Mouse (Mus musculus): ENCODE results near the gene Gm28047. TPM values are rescaled to one million over a fixed set of nuclear protein-coding genes. Genes with fewer than 3 reads are reported as not detected.
"Not testable (repeated sequence)": the region's sequence is repeated elsewhere in the genome, so short reads cannot be mapped to it uniquely, and the experiment has no call there.

The Gm28047 gene
- total and polyA plus RNA-seq, 3 experiments: 1.5 to 3.4 TPM; not detected in 1

DNA sequence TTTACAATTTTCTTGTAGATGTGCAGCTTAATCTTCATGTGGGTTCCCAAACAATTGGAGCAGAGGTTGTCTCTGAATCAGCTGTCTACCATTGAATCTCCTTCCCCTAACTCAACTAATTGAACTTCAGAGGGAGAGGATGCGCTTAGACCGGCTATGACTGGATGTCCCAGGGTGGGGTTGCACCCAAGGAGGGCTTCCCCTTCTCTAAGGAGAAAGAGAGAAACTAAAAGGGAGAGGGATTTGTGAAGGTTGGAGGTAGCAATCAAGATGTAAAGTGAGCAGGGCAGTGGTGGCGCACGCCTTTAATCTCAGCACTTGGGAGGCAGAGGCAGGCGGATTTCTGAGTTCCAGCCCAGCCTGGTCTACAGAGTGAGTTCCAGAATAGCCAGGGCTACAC, 5.4 kb downstream of the Gm28047 start:
- no peak for DNase-seq

DNA sequence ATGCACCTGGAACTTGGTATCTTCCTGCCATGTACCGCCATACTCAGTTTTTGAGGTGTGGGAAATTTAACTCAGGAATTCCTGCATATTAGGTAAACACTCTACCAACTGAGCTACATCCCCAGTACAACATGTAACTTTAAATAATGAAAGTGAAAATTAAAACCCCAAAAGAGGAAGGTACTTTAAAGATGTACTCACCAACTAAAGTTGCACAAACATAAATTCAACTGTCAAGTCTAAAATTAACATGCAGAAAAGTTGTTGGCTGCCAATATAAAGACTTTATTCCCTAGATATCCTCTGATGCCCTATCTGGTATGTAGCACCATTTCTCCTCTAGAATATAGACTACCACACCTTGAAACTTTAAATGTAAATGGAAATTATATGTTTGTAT, 7.2 kb downstream of the Gm28047 start:
- no peak for DNase-seq

DNA sequence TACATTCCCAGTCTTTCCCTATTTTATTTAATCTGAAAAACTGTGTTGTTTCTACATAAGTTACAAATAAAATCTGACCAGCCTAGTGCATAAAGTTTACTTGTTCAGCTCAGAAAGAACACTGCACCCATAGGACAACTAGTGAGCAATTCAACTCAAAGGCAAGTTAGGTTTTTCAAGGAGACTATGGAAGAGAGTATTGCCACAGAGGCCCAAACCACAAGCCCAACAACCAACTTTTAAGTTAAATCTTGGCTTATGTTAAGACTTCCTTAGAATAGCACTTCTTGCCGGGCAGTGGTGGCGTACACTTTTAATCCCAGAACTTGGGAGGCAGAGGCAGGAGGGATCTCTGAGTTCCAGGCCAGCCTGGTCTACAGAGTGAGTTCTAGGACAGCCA, 8.7 kb downstream of the Gm28047 start:
- DNase-seq: no peak

DNA sequence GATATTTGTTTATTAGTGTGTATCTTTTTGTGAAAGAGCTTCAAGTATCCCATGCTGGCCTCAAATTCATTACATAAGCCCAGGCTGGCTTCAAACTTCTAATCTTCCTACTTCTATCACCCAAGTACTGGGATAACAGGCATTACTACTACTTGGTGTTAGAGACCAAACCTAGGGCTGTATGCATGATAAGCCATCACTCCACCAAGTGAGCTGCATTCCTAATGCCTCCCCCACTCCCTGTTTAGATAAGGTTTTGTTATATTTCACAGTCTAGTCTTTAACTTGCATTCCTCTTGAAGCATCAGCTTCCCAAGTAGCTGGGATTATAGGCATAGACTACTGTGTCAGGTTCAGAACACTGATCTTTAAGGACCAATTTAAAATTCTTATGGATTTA, 10.6 kb downstream of the Gm28047 start:
- no peak for DNase-seq

DNA sequence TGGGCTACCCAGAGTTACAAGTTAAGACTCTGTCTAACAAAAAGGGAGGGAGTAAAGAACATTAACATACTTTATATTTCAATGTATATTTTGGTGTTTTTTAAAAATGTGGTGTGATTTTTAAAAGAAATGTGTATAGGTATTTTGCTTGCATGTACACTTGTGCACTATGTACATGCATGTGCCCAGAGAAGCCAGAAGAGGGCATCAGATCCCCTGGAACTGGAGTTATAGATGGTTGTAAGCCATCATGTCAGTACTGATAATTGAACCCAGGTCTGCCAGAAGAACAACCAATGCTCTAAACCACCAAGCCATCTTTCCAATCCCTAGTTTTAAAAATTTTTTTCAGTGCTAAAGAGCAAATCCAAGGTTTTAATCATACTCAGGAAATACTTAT, 11.9 kb downstream of the Gm28047 start:
- no peak for DNase-seq

DNA sequence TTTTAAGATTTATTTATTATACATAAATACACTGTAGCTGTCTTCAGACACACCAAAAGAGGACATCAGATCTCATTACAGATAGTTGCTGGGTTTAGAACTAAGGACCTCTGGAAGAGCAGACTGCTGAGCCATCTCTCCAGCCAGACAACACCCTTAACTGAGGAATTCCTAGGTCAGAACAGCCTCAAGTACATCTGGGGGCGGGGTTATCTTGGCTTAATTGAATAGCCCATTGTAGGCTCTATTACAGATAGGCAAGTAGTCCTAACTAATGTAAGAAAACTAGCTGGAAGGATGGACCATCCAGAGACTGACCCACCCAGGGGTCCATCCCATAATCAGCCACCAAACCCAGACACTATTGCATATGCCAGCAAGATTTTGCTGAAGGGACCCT, 16.3 kb downstream of the Gm28047 start:
- not testable (repeated sequence) for DNase-seq

DNA sequence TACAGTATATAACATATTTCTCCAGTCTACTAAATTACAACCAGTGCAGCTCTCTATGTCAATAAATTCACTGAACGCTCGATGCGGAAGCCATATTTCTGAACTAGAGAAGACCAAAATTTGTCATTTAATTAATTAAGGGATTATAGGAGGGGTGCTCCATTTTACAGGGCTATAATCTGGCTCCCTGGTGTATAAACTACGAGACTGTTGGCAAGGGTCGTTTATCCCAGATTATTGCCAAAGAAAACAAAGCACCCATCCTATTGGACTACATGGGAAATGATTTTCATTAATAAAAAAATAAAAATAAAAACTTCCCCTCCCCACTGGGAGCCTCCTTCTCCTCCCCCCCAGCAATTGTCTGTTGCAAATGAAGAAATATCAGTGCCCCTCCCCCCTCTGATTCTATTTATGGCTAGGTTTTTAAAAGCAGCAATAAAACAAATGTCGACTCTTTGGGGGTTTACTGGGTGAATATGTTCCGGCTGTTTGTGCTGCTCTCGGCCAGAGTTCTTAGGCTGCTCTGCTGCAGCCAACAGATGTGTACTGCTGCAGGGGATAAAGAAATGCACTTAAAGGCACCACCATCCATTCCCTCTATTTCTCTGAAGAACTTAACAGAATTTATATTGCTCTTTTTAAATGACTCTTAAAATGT, 30.7 kb downstream of the Gm28047 start:
- peak; percentile 5 for DNase-seq

DNA sequence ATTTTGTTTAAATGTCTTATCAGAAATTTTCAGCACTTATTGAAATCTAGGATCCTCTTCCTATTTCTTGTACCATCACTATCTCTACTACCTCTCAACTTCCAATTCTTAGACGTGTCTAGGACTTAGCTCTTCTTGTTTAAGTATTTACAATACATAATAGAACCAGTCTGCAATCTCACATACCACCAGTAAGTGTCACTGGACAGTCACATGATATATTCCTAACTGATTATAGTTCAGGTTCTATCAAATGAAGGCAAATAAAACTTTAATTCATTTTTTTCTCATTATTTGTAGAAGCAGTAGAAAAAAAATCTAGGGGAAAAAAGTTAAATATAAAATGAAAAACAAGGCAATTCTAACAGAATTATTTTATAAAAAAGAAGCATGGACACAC, 32.2 kb downstream of the Gm28047 start:
- no peak for DNase-seq

DNA sequence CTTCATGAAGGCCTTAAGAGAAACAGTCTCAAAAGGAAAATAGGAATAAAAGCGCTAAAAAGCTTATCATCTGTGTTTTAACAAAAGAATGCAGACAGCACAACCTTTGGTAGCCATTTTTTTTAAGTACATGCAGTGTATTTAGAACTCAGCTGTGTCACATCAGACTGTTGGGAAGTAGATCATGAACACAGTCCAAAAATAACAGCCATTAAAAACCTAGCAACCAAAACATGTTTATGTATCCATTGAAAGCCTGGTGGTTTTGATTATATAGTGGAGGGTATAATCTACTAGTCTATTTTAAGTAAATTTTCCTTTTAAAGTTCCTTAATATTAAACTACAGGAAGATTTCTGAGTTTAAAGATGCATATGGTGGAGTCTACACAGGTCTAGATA, 34.3 kb downstream of the Gm28047 start:
- no peak for DNase-seq

DNA sequence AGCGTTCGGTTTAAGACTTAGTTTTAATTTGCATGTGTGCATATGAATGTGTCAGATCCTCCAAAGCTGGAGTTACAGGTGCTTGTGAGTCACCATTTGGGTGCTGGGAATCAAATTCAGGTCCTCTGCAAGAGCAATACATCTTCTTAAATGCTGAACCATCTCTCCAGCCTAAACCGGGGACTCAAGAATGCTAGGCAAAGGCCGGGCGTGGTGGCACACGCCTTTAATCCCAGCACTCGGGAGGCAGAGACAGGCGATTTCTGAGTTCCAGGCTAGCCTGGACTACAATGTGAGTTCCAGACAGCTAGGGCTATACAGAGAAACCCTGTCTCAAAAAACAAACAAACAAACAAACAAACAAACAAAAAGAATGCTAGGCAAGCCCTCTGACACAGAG, 35.0 kb downstream of the Gm28047 start:
- no peak for DNase-seq

DNA sequence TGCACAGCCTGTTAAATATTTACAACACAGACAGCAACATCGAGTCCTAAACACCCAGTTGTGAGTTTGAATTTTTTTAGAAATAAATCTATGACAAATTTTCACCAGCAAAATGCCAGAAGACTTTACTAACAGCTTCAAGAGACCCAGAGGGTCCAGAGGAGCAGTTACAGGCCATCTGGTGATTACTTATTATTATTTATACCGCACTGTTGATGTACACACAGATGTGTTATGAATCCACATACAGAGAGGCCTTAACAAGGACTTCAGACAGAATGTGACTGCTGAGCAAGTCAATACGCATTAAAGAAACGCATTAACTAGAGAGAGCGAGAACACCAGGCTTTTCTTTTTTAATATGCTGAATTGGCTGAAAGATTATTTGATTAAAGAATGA, 39.4 kb downstream of the Gm28047 start:
- DNase-seq: no peak

DNA sequence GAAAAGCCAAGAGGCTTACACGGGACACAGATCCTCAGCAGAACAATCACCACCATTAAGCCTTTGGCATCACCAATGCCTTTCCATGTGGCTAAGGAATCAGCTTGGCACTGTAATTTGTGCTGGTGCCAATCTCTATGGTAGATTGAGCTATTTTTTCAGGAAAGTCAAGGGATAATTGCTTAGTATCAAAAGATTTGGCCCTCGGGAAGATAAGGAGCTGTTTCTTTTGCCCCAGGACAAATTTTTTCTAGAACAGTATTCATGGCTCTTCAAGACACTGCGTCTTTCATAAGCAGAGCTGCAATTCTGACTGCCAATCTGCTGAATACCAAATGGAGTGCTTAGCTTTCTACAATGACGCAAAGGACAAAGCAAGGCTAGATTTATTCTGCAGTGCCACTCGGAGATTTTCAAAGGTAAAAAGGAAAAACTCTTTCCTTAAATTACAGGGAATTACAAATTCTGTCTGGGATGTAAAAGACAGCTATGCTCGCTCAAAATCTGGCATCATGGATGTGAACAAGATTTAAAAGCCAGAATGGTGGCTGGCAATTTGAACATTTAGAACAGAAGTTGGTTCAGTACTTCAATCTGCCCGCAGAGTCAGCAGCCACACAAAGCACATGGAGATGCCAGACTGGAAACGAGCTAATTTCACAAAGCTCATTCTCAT, 41.0 kb downstream of the Gm28047 start:
- no peak for DNase-seq

DNA sequence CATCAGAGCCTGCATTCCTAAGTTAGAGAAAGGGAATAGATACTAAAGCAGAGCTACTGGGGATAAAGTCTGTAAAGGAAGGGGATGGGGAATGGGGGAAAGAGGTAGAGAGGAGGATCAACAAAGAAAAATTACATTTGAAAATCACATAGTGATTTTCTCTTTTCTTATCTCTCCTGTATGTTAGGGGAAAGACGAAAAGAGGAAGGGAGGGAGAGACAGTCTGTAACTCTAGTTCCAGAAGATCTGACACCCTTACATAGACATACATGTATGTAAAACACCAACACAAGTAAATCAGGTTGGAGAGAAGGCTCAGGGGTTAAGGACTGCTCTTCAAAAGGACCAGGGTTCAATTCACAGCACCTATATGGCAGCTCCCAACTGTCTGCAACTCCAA, 43.7 kb downstream of the Gm28047 start:
- DNase-seq: no peak

DNA sequence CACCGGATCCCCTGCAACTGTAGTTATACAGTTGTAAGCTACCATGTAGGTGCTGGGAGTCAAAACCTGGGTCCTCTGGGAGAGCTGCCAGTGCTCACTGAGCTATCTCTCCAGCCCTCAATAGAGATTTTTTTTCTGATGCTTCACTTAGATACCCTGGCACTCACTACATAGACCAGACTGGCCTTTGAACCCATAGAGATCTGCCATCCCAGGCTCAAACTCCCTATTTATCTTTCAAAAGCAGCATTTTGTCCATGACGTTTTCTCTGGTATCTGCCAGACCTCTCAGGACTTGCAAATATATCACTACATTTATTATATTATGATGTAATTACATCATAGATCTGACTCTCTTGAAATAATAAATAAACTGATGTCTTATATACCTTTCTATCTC, 46.5 kb downstream of the Gm28047 start:
- no peak for DNase-seq

DNA sequence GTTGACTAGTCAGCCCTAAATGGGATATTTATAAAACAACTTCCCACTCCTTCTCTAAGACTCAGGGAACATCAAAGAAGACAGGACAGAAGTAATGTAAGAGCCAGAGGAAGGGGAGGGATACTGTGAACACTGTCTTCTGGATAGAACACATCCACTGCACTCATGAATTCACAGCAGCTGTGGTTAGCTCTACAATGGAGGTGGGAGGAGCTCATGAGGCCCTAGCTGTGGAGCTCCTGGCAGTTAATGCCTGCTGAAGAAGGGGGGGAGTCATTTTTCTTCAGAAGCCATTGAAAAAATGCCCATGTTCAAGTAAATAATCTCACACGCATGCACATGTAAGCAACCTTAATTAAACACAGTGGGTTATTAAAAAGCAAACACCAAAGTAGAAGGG, 47.9 kb downstream of the Gm28047 start:
- no peak for DNase-seq

DNA sequence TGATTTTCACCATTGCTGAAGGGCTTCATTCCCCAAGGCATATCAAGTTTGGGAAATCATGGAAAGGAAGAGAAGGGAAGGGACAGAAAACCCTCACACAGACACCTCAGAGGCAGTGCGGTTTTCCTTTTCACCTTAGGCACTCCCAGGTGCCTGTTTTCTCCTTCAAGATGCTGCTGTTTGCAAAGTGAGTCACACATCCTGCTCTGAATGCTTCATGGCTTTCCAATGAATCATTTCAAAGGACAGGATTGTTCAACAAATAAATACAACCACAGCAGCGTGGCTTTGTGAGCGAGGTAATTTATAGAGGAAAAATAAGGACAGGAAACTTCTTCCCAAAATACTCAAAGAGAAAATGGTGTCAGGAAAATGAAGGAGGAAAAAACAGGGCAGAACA, 52.8 kb downstream of the Gm28047 start:
- DNase-seq: peak; percentile 13

DNA sequence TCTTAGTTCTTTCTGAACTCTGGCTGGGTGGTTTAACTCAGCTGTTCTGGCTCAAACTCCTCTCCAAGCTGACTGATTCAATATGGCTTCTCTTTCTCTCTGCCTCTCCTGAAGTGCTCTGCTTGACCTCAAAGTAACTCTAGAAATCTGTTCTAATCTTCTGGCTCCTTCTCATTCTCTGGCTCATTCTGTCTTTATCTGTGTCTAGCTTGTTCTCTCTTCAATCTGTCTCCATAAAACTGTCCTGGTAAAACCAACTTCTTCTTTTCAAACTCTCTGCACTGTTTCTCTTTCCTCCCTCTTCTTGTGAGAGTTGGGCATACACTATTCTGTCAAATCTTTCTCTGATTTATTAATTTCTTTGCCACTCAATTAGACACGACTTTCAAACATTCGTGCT, 57.0 kb downstream of the Gm28047 start:
- DNase-seq: no peak

DNA sequence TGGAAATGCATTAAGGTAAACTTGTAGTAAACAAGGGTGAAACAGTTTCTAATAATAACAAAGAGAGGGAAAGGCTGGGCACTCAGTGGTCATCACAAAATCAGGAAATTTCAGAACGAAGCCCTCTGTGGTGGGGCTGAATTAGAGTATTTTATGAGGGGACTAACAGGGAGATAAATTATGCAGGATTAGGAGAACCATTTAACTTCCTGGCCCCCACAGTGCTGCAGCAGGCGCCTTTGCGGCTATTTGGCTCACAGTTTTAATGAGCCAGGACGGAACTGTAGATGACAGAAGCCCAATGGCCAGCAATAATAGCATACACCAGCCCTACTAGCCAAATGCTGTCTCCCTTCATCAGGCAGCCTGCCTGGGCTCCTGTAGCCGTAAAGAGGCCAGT, 61.2 kb downstream of the Gm28047 start:
- no peak for DNase-seq

DNA sequence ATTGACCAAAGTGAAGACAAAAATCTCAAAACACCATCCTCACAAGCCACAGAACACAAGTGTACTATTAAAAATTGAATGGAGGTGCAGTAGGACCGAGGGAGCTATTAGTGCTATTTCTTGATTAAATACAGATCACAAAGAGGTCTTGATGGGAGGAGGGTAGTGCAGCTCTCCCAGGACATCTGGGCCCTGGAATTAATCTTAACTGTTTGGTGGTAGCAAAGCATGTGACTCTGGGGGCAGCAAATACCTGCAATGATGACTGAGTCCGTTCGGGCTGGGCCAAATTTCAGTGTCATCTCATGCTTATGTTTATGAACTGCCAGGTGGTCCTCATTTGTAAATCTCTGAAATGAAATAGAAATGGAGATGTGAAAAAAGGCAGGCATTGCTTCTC, 61.8 kb downstream of the Gm28047 start:
- DNase-seq: no peak

DNA sequence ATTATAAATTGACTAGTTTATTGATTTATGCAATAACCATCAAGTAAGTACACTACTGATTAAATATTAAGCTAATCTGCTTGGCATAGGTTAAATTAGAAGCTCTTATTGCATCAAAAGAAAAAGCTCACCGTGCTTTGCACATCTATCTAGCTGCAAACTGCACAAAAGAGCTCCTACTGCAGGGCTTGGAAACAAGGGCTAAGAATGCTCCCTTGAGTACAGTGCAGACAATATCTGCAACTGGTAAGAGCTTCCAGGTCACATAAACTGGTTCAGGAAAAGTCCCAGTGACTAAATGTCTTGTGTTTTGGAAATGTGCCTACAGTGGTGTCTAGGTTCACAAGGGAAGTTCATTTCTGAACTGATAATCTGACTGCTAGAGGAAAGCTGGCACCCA, 62.4 kb downstream of the Gm28047 start:
- no peak for DNase-seq

DNA sequence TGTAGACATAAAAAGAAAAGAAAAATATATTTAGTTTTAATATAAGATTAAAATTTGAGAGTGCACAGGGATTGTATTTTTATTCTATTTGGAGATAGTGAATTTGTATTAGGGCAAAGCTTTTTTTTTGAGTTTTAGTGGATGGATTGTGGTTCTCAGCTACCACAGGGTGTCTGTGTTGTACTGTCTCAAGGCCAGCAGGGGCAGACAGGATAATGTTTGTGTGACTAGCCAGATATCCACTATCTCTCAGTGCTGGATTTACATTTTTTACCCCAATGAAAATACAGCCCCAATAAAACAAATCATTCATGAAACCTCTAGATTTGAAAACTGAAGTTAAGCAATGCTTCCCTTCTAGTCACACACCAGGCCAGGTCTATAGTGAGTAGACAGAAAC, 67.3 kb downstream of the Gm28047 start:
- DNase-seq: no peak

DNA sequence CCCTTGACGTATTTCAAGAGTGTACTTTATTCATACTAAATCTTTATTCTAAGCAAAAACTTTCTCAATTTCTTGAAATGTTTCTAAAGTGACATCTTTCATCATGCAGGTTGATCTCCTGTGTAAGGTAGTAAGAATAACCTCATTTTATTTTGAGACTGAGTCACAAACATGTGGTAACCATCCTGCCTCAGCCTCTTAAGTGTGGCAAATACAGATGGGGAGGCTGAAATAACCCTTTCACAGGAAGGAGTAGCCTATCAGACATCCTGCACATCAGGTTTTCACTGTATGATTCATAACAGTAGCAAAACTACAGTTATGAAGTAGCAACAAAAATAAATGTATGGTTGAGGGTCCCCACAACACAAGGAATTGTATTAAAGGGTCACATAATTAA, 69.3 kb downstream of the Gm28047 start:
- DNase-seq: no peak

DNA sequence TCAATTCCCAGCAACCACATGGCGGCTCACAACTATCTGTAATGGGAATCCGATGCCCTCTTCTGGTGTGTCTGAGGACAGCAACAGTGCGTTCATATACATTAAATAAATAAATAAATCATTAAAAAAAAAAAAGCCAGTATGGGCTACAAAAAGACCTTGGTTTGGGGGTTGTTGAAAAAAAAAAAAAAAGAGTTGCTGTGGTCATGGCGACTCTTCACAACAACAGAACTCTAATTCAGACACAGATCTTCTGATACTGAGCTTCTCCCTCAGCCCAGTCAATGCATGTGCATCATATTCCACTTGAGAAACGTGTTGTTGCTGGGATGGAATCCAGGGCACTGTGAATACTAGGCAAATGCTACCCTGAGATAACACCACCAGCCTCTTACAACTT, 72.3 kb downstream of the Gm28047 start:
- no peak for DNase-seq

DNA sequence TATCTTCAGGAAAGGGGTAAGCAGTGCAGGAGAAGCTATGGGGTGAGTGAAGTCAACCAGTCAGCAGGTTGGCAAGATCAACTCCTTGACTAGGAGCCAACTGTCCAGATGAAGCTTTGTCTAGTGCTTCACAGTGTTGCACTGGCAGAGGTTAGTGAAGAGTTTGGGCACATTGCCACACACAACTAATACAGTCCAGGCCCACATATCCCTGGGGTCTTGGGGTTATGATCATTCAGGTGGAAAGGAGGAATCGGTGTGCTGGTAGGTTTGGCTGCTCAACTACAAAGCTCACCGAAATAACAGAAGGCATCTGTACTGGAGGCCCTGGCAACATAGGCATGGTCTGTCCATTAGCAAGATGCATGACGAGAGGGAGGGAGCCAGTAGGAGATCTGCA, 77.4 kb downstream of the Gm28047 start:
- DNase-seq: no peak
